Mouse (Mus musculus) cerebellum, adult 8-10 months (tissue): ENCODE measurements at regions not wholly inside any gene's neighbourhood (a gene's known extent, or its start where the extent isn't known, plus 50 kb on each side); places are given as distances from the start of the nearest gene placed in this dataset.
"Not testable (repeated sequence)": the region's sequence is repeated elsewhere in the genome, so short reads cannot be mapped to it uniquely, and the experiment has no call there.

Experiments
- DNase-seq: peaks from one replicate; pipeline ENCODE4 v3.0.0; 2022

GRCm38 (mm10) chr13:83744110-83744752 lies 240.4 kb downstream of the Mef2c start:
- DNase-seq = no peak

GRCm38 (mm10) chr13:83744981-83745555 lies 241.2 kb downstream of the Mef2c start:
- DNase-seq = peak; percentile 95

- DNase-seq = no peak
Observed at GRCm38 (mm10) chr13:83745961-83746360, 242.1 kb downstream of the Mef2c start.

- no peak for DNase-seq
Observed at GRCm38 (mm10) chr13:83747671-83748070, 243.8 kb downstream of the Mef2c start.

DNA sequence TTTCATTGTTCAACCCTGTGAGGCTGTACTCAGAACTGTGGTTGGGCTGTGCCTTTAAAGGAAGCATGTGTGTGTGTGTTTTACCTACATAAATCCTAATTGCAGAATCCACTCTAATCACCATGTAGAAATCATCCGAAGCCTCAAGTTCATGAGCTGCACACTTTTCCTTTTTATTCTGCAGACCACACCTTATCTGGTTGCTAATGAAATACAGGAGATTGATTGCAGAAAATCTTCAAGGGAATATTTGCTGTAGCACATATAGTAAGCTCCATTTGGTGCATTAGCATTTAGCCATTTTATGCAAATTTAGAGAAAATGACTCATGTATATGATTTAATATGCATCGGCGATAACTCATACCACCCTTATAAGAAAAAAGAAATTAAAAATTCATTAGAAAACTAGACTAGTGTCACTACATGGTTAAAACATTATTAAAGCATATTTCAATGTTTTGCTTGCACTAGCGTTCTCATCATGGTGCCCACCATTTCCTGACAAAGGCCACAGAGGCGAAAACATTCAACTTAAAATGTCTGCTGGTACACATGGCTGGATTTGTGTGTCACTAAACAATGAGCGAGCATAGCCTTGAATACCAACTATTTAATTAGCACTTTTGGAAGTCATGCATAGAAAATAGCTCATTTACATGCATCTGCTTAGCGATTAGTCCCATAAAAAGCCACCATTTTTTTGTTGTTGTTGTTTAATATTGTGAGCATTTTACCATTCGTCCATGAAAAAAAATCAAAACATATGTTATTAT lies 245.7 kb downstream of the Mef2c start:
- no peak for DNase-seq

- no peak for DNase-seq
Observed at GRCm38 (mm10) chr13:83750437-83750836, 246.6 kb downstream of the Mef2c start.

- DNase-seq = no peak
Observed at GRCm38 (mm10) chr13:83760387-83761170, 256.7 kb downstream of the Mef2c start.

DNA sequence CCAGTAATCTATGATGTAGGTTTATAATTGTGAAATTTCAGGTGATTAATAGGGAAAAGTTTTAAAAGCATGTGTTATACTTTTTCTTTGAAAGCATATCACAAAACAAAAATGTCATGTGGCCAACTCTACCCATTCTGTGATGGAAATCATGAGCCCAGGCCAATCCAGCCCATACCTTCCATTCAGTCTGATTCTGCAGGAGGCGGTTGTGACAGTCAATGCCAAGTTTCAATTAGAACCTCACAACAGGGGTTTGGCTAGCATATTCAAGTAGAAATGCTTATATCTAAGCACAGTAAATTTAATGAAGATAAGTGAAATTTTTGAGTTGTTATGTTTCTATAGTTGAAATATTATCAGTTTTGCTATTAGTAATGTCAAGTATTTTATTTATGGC lies 258.6 kb downstream of the Mef2c start:
- no peak for DNase-seq

- DNase-seq = not testable (repeated sequence)
Observed at GRCm38 (mm10) chr13:83763288-83763687, 259.5 kb downstream of the Mef2c start.

DNA sequence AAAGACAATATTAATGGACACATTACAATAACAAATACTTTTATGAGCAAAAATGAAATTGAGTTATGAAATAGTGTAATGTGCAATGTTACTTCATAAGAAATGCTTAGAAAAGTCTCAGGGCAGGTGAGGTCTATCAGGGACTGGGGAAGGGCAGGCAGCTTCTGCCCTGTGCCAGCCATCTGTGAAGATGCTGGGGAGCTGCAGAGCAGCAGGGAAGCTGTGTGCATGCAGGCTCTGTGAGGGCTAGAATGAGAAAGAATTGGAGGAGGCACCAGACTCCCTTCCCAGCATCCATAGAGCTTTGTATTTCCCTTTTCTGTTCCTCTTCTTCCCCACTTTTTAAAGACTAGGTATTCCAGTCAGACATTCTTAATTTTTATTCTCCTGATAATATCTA lies 281.8 kb downstream of the Mef2c start:
- DNase-seq = peak; percentile 11

DNA sequence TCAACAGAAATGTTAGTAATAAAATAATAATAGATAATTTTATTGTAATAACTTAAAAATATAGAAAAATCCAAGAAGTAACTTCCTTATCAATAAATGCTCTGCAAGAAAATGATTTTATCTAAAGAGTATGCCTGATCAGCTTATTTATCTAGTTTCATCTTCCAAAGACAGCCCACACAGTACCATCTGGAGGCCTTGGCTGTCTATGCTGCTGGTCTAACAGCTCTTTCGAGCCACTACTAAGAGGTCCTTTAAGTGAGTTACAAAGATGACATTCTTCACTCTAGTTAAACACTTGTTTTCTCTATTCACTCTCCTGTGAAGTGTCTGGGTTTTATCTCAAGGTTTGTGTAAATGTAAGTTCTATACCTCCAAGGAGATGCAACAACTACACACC lies 305.7 kb downstream of the Mef2c start:
- DNase-seq = no peak

DNA sequence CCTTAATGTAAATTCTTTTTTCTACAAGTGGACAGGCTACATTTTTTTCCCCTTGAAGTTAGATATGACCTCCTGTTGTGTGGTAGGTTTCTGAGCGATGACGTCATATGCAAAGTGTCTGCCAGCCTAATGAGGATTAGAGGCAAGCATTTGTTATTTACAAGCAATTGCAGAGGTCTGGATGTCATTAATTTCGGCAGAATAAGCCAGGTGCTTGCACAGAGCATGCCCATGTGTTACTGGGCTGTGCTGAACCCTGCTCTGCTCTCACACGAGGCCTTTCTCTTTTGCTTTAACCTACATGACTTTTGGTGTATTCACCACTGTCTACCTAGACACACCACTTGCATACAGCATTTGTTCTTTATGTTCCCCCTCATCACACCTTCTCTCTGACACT lies 316.5 kb downstream of the Mef2c start:
- no peak for DNase-seq

- no peak for DNase-seq
Observed at GRCm38 (mm10) chr13:83820721-83821120, 316.9 kb downstream of the Mef2c start.

GRCm38 (mm10) chr13:83824926-83825325 lies 321.1 kb downstream of the Mef2c start:
- DNase-seq = no peak

- DNase-seq = no peak
Observed at GRCm38 (mm10) chr13:83826841-83827463, 323.1 kb downstream of the Mef2c start.

- DNase-seq = peak; percentile 37
Observed at GRCm38 (mm10) chr13:83865932-83866685, 356.0 kb upstream of the Tmem161b start.

DNA sequence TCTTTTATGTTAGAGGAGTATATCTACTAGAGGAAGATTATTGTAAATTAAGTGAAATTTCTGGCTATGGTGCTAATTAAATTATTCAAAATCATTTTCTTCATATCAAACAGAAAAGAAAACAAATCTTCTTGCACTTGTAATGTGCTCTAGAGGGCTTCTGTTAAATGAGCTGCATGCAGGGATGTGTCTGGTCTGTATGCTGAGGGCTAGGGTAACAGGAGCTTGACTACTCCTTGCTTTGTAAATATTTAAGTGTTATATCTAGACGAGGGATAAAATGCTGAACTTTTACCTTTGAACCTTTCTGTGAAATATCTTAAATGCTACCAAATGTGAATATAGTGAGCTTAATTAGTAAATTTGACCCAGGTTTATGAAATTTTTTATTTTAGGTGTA lies 354.9 kb upstream of the Tmem161b start:
- no peak for DNase-seq

GRCm38 (mm10) chr13:83867831-83868473 lies 354.1 kb upstream of the Tmem161b start:
- DNase-seq = peak; percentile 27

DNA sequence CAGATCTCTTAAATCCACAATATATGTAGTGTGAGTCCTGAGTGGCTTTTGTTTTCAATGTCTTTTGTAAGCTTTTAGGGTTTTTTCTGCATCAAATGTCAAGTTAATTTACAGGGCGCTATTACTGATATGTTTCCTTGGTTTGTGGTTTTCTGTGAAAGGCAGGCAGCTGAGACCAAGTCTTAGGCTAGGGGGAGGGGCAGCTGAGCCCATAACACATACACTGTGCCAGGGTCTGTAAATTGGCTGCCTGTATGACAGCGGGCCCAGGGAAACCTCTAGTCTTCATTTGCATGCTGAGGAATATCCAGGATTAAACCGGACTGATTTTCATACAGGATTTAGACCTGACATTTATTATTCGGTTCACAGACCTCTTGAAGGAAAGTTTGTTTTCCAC lies 353.2 kb upstream of the Tmem161b start:
- peak; percentile 41 for DNase-seq

DNA sequence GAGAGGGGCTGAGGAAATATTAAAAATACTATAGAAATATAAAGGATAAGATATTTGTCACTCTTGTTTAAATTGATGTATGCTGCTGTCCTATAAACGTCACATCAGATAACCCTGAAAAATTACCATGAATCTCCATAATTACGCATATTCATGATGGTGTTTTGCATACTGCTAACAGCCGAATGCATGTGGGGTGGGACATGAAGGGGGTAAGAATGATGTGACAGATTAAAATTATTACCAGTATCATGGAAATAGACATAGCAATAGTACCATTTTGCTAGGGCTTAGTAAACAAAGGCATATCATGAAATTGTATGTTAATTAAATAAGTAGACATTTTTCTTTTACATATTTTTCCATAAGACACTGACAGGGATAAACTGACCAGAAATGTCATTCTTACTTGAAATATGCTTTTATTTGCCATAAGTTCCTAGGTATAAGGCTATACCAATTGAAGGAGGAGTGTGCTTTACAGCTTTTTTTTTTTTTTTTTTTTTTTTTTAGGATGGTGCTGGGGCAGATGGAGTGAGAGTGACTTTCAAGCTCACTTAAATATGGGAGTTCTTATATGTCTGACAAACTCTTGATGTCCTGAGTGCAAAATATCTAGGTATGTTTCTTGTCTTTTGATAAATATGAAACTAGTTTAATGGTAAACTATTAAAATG lies 349.8 kb upstream of the Tmem161b start:
- no peak for DNase-seq

GRCm38 (mm10) chr13:83872887-83873286 lies 349.2 kb upstream of the Tmem161b start:
- DNase-seq = no peak
